Mouse (Mus musculus) kidney, postnatal 10 days (tissue): ENCODE data around the gene Esp22.
"Not testable (repeated sequence)": the region's sequence is repeated elsewhere in the genome, so short reads cannot be mapped to it uniquely, and the experiment has no call there.

ENCODE experiments used
- DNase-seq: peaks from one replicate; pipeline ENCODE4 v3.0.0; 2021; ENCODE audit warnings: mixed read lengths

Gene Esp22

DNA sequence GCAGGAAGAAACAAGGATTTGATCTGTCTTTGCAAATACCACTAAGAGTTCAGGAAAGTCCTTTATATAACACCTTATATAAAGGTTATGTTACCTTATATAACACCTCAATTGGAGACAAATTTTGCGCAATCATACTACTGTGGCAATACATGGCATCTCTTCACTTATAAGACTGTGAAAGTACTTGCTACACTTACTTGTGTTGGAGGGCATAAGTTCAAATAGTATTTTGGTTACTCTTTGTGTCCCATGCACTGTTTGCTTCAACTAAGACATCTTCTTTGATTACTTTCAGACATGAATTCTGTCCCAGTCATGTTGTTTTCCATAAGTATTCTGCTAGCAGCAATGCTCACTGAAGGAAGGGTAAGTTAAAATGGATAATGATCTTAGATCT, at the start of gene Esp22:
Gene Esp22 (plus strand): TSS at position 301 of the 400 bp plus-strand sequence.
- DNase-seq: no peak

DNA sequence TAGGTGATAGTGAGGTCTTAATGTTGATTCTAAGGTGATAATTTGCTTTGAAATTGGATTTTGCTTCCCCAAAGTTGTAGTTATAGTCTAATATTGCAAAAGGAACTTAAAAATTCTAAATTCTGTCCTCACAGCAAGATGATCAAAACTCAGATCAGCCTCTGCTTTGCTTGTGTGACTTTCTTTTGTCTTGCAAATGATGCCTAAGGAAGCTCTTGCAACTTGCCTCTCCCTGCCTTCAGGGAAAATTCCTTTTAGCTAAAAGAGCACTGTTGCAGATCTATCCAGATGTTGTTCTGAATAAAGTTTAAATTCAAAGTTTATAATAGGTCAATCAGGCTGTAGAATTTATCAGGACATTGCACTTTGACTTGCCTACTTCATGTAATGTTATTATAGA, 31.5 kb upstream of the Esp22 start:
- no peak for DNase-seq

DNA sequence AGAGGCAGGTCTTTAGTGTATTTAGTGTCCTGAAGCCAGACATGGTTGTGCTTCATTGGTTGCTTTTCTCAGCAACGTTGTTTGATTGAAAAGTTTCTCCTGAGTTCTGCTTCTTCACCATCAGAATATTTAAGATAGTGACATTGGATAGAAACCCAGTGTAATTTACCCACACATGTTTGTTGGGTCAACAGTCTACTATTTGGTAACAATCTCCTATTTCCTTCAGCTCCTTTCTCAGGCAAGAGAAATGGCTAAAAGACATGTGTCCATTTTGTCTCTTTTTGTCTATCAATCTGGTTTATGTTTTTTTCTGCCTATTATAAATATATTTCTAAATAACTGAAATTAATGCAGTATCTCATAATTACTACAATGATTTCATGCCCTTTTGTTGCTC, 18.2 kb upstream of the Esp22 start, which contains the start of gene Esp23:
Gene Esp23 (minus strand): TSS at position 101 of the 400 bp plus-strand sequence.
- DNase-seq: no peak

GRCm38 (mm10) chr17:39107126-39107525, 12.0 kb downstream of the Esp22 start:
- DNase-seq: peak; percentile 4

GRCm38 (mm10) chr17:39129156-39129555, 34.0 kb downstream of the Esp22 start:
- not testable (repeated sequence) for DNase-seq
